Mouse (Mus musculus) cortical plate, adult 2 months (tissue): ENCODE results near the gene Ndufa3.

Experiments used
- CTCF ChIP-seq: fragments of 200-500 bp; IDR thresholded peaks from 2 replicates; pipeline ENCODE4 v1.5.1; 2011; ENCODE audit warnings: mild to moderate bottlenecking, control low read depth, low read length; ENCODE audit not compliant: insufficient read depth; ENCODE audit errors: extremely low read depth
- POLR2A ChIP-seq: fragments of 200-500 bp; IDR thresholded peaks from 2 replicates; pipeline ENCODE4 v1.6.1; 2011; ENCODE audit warnings: mild to moderate bottlenecking, low read length, control low read depth; ENCODE audit not compliant: insufficient read depth; ENCODE audit errors: extremely low read depth

DNA sequence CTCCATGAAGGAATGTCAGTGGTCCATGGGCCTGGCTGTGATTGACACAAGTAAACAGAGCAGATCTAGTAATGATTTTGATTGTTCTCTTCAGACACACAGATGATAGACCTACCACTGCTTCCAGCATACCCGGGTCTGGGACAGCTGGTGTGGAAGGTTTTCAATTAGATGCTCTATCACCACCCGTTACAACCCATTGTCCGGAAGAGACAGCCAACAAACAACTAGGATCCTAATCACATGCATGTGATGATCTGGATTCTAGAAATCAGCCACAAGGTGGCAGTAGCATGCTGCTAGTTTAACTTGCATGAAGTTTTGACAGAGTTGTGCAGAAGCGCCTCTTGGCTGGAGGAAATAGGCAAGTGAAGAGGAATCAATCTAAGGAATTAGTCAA lies 16.1 kb upstream of the Ndufa3 start:
- TF ChIP-seq CTCF (peak; percentile 53; the same call in 1 of the 2 replicates), POLR2A (no peak)
